Mouse (Mus musculus): ENCODE results near the gene Ube2o.
A peak's percentile ranks its signal among the peaks of the same experiment; 100 is the strongest.

Ube2o gene

GRCm38 (mm10) chr11:116580711-116581375 is 404 bp downstream of the Ube2o start:
- peak; percentile 59 for DNase-seq (ENCODE audit: low read depth, low spot score)

GRCm38 (mm10) chr11:116580031-116580652 is 1.1 kb downstream of the Ube2o start:
- DNase-seq (ENCODE audit: low read depth, low spot score): peak; percentile 75

GRCm38 (mm10) chr11:116579280-116579679 is 2.0 kb downstream of the Ube2o start:
- no peak for DNase-seq (ENCODE audit: low read depth, low spot score)

GRCm38 (mm10) chr11:116575396-116575795 is 5.9 kb downstream of the Ube2o start:
- DNase-seq (ENCODE audit: low read depth, low spot score): no peak

- no peak for DNase-seq (ENCODE audit: low read depth, low spot score)
Measured at GRCm38 (mm10) chr11:116574982-116575381, 6.3 kb downstream of the Ube2o start.

- DNase-seq (ENCODE audit: low read depth, low spot score): no peak
Measured at GRCm38 (mm10) chr11:116574486-116574885, 6.8 kb downstream of the Ube2o start.

GRCm38 (mm10) chr11:116572756-116573543 is 8.3 kb downstream of the Ube2o start:
- peak; percentile 83 for DNase-seq (ENCODE audit: low read depth, low spot score)

- DNase-seq (ENCODE audit: low read depth, low spot score): peak; percentile 81
Measured at GRCm38 (mm10) chr11:116571767-116572679, 9.2 kb downstream of the Ube2o start.

- no peak for DNase-seq (ENCODE audit: low read depth, low spot score)
Measured at GRCm38 (mm10) chr11:116570821-116571220, 10.4 kb downstream of the Ube2o start.

GRCm38 (mm10) chr11:116567531-116567930 is 13.7 kb downstream of the Ube2o start:
- no peak for DNase-seq (ENCODE audit: low read depth, low spot score)

- no peak for DNase-seq (ENCODE audit: low read depth, low spot score)
Measured at GRCm38 (mm10) chr11:116565283-116566041, 15.8 kb downstream of the Ube2o start.

GRCm38 (mm10) chr11:116556308-116556707 is 24.9 kb downstream of the Ube2o start:
- DNase-seq (ENCODE audit: low read depth, low spot score): no peak

- DNase-seq (ENCODE audit: low read depth, low spot score): no peak
Measured at GRCm38 (mm10) chr11:116555572-116555971, 25.7 kb downstream of the Ube2o start.

GRCm38 (mm10) chr11:116554171-116554878 is 26.9 kb downstream of the Ube2o start:
- no peak for DNase-seq (ENCODE audit: low read depth, low spot score)

- no peak for DNase-seq (ENCODE audit: low read depth, low spot score)
Measured at GRCm38 (mm10) chr11:116552194-116552593, 29.1 kb downstream of the Ube2o start.

GRCm38 (mm10) chr11:116550748-116551147 is 30.5 kb downstream of the Ube2o start:
- no peak for DNase-seq (ENCODE audit: low read depth, low spot score)

- DNase-seq (ENCODE audit: low read depth, low spot score): no peak
Measured at GRCm38 (mm10) chr11:116549273-116550038, 31.8 kb downstream of the Ube2o start.

GRCm38 (mm10) chr11:116548780-116549179 is 32.5 kb downstream of the Ube2o start:
- no peak for DNase-seq (ENCODE audit: low read depth, low spot score)

- DNase-seq (ENCODE audit: low read depth, low spot score): no peak
Measured at GRCm38 (mm10) chr11:116547296-116548060, 33.8 kb downstream of the Ube2o start.
